In the genomic region with DNA sequence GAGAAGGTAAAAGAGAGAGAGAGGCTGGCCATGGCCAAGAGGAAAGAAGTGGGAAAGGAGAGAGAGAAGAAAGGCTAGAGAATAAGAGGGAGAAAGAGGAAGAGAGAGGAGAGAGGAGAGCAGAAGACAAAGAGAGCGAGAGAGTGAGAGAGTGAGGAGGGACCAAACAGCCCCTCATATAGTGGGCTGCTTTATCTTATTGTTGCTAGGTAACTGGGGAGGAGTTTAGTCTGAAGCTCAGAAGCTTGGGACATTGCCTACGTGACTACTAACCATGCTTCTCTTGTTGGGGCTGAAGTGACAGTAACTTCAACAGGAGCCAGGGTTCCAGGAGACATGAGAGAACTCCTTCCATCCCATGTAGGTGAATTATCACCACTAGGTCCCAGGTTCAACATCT, we compare ENCODE assay signal across 8 mouse cellular contexts. TPM values are rescaled to one million over a fixed set of nuclear protein-coding genes. Genes with fewer than 3 reads are reported as not detected.
A peak's percentile ranks its signal among the peaks of the same experiment; 100 is the strongest.
DNase-seq lines count a peak whose midpoint lies in the region; ATAC-seq and TF ChIP-seq lines count a peak whose summit lies in the region.
"Not testable (repeated sequence)": the region's sequence is repeated elsewhere in the genome, so short reads cannot be mapped to it uniquely, and the experiment has no call there.

No protein-coding gene starts in this region.

- H3K9ac ChIP-seq in MEL (ENCODE audit: control insufficient read depth, low read depth, low read length, poor library complexity, severe bottlenecking); intestine, embryonic 16.5 days (ENCODE audit: low read depth, low read length): not testable (repeated sequence)
- H3K9ac ChIP-seq in liver, embryonic 12.5 days = peak overlapping the region; percentile 22; the same call in 1 of the 2 replicates
- H3K9ac ChIP-seq in liver, embryonic 14.5 days (replicated peaks) = peak overlapping the region; percentile 23; the same call in 1 of the 2 replicates
- 0 out of 2 replicates have a peak overlapping the region, but pooled peaks have one; percentile 19 for H3K9ac ChIP-seq in liver, embryonic 16.5 days (ENCODE audit: low read depth, low read length)

- not testable (repeated sequence) for TF ChIP-seq EP300 in MEL (IDR thresholded peaks at IDR 0.05; ENCODE audit: low read depth in 1 of 2, low read length in 2 of 2)
- TF ChIP-seq EP300 in liver, embryonic 14.5 days (IDR thresholded peaks at IDR 0.05; ENCODE audit: low read depth) = 0 out of 2 replicates have a peak, but pooled peaks have one; percentile 12

- 32% methylated on average over 2 of the region's 2 CpGs for whole genome bisulfite sequencing in heart, embryonic 10.5 days
- WGBS in intestine, embryonic 16.5 days = 61% methylated on average over 2 of the region's 2 CpGs
- 19% methylated on average over 2 of the region's 2 CpGs for WGBS in liver, embryonic 12.5 days (ENCODE audit: insufficient replicate concordance)
- WGBS in liver, embryonic 14.5 days (ENCODE audit: insufficient replicate concordance) = 17% methylated on average over 2 of the region's 2 CpGs
- 29% methylated on average over 2 of the region's 2 CpGs for WGBS in liver, embryonic 16.5 days (ENCODE audit: insufficient replicate concordance)
- 56% methylated on average over 2 of the region's 2 CpGs for WGBS in midbrain, embryonic 10.5 days

- H3K27ac ChIP-seq in MEL (ENCODE audit: control insufficient read depth, low read depth, low read length); intestine, embryonic 16.5 days (ENCODE audit: low read length); liver, embryonic 14.5 days: not testable (repeated sequence)
- H3K27ac ChIP-seq in heart, embryonic 10.5 days = peak overlapping the region; percentile 69; the same call in 1 of the 2 replicates
- H3K27ac ChIP-seq in liver, embryonic 12.5 days = peak overlapping the region; percentile 65
- peak overlapping the region; percentile 56 for H3K27ac ChIP-seq in liver, embryonic 16.5 days (ENCODE audit: low read length)
- peak overlapping the region; percentile 57 for H3K27ac ChIP-seq in midbrain, embryonic 10.5 days (replicated peaks)

- ATAC-seq in intestine, embryonic 16.5 days = 0 out of 2 replicates have a peak, but pooled peaks have one; percentile 18
- peak; percentile 74 for ATAC-seq in liver, embryonic 12.5 days
- ATAC-seq in liver, embryonic 14.5 days (ENCODE audit: insufficient read depth) = peak; percentile 77; the same call in 1 of the 2 replicates
- ATAC-seq in liver, embryonic 16.5 days (ENCODE audit: low read depth) = peak; percentile 89

- peak in 1 of 2 experiments; percentile 39; a peak in 1 of 4 replicates for TF ChIP-seq POLR2A in MEL (IDR thresholded peaks at IDR 0.05; ENCODE audit: control insufficient read depth in 1 of 2, insufficient read depth in 1 of 2, low read depth in 1 of 2, low read length in 2 of 2, poor library complexity in 1 of 2)

- H3K36me3 ChIP-seq in MEL (ENCODE audit: control insufficient read depth in 1 of 2, insufficient read depth in 2 of 2, low read length in 2 of 2) = peaks cover 0 to 11% of the 10 kb centered on the region in 2 experiments; a peak in 2 of 4 replicates
- H3K36me3 ChIP-seq in heart, embryonic 10.5 days; intestine, embryonic 16.5 days (ENCODE audit: control insufficient read depth, insufficient read depth, low read length); liver, embryonic 12.5 days; liver, embryonic 14.5 days (replicated peaks; ENCODE audit: control insufficient read depth, insufficient read depth, low read depth); liver, embryonic 16.5 days (ENCODE audit: control insufficient read depth, insufficient read depth); midbrain, embryonic 10.5 days: not testable (repeated sequence)

- H3K4me1 ChIP-seq in MEL (ENCODE audit: control insufficient read depth in 1 of 2, insufficient read depth in 2 of 2, low read length in 2 of 2) = peaks cover 9 to 14% of the 10 kb centered on the region in 2 experiments
- not testable (repeated sequence) for H3K4me1 ChIP-seq in heart, embryonic 10.5 days; intestine, embryonic 16.5 days (ENCODE audit: control insufficient read depth, insufficient read depth, low read length); liver, embryonic 16.5 days (ENCODE audit: control insufficient read depth, low read depth, low read length)
- peaks cover 33% of the 10 kb centered on the region for H3K4me1 ChIP-seq in liver, embryonic 12.5 days
- peaks cover 3 to 13% of the 10 kb centered on the region in 2 experiments for H3K4me1 ChIP-seq in liver, embryonic 14.5 days (replicated peaks; ENCODE audit: control insufficient read depth in 2 of 2, insufficient read depth in 2 of 2, low read length in 1 of 2)
- peaks cover 14% of the 10 kb centered on the region for H3K4me1 ChIP-seq in midbrain, embryonic 10.5 days

- not testable (repeated sequence) for TF ChIP-seq RAD21 in MEL (IDR thresholded peaks at IDR 0.05; ENCODE audit: low read depth, low read length)

- H3K4me2 ChIP-seq in intestine, embryonic 16.5 days (ENCODE audit: low read depth, low read length); liver, embryonic 14.5 days (ENCODE audit: low read depth): not testable (repeated sequence)
- H3K4me2 ChIP-seq in liver, embryonic 12.5 days = peak overlapping the region; percentile 3; the same call in 1 of the 2 replicates
- H3K4me2 ChIP-seq in liver, embryonic 16.5 days (ENCODE audit: low read depth, low read length) = peak overlapping the region; percentile 40

- H3K27me3 ChIP-seq in MEL (ENCODE audit: control insufficient read depth in 1 of 2, insufficient read depth in 2 of 2, low read length in 2 of 2); heart, embryonic 10.5 days (ENCODE audit: insufficient read depth, poor library complexity, severe bottlenecking); intestine, embryonic 16.5 days (replicated peaks; ENCODE audit: control insufficient read depth, insufficient read depth, low read length); liver, embryonic 12.5 days (replicated peaks); liver, embryonic 14.5 days (ENCODE audit: control insufficient read depth, insufficient read depth, low read length); liver, embryonic 16.5 days (ENCODE audit: control insufficient read depth, insufficient read depth, low read depth, low read length); midbrain, embryonic 10.5 days (ENCODE audit: low read depth, poor library complexity, severe bottlenecking): not testable (repeated sequence)

- H3K9me3 ChIP-seq in MEL (replicated peaks; ENCODE audit: insufficient read depth, low read length); heart, embryonic 10.5 days; intestine, embryonic 16.5 days (ENCODE audit: control insufficient read depth, low read length); liver, embryonic 12.5 days (replicated peaks); liver, embryonic 14.5 days (ENCODE audit: control insufficient read depth, low read length); liver, embryonic 16.5 days (replicated peaks; ENCODE audit: control insufficient read depth, low read length); midbrain, embryonic 10.5 days (replicated peaks): not testable (repeated sequence)

- DNase-seq in MEL (ENCODE audit: low read depth, low spot score) = peak; percentile 79
- peak; percentile 11 for DNase-seq in c-Kit-positive CD71-positive TER-119-positive erythroid progenitor cells, embryonic 14.5 days (ENCODE audit: low spot score)
- not testable (repeated sequence) for DNase-seq in heart, embryonic 10.5 days (ENCODE audit: low spot score); midbrain, embryonic 10.5 days (ENCODE audit: low spot score)
- peak in 1 of 3 experiments; percentile 6 for DNase-seq in liver, embryonic 14.5 days (ENCODE audit: low read depth in 3 of 3, low spot score in 3 of 3)

- H3K79me2 ChIP-seq in MEL (ENCODE audit: control insufficient read depth, insufficient read depth, low read length, poor library complexity) = not testable (repeated sequence)

- not testable (repeated sequence) for TF ChIP-seq CTCF in MEL (IDR thresholded peaks at IDR 0.05 in 2 of 3, conservative IDR thresholded peaks at IDR 0.05 in 1 of 3; ENCODE audit: control insufficient read depth in 1 of 3, insufficient read depth in 1 of 3, low read depth in 2 of 3, low read length in 3 of 3, poor library complexity in 1 of 3, severe bottlenecking in 1 of 3); liver, embryonic 14.5 days (IDR thresholded peaks at IDR 0.05; ENCODE audit: low read depth)

- H3K4me3 ChIP-seq in MEL (ENCODE audit: control insufficient read depth in 1 of 2, insufficient read depth in 1 of 2, low read depth in 2 of 2, low read length in 2 of 2); heart, embryonic 10.5 days; intestine, embryonic 16.5 days (ENCODE audit: low read length); liver, embryonic 12.5 days; liver, embryonic 14.5 days (ENCODE audit: insufficient read depth in 1 of 2, low read depth in 2 of 2, low read length in 2 of 2); liver, embryonic 16.5 days (ENCODE audit: low read depth, low read length); midbrain, embryonic 10.5 days: not testable (repeated sequence)

RNA-seq across cellular contexts. Expression of gene Lyrm4, which starts 55.7 kb away (rescaled TPM):
- total RNA-seq in MEL (2012; rRNA removed) = 19.7 and 22.6 TPM in 2 replicates
- 10 to 100 TPM in 1 of 2 experiments, not detected in 1; 25.4 TPM for polyA plus RNA-seq in MEL (2012; ENCODE audit: insufficient read depth in 1 of 2, insufficient read length in 2 of 2, low read depth in 1 of 2, low replicate concordance in 2 of 2, missing spikeins in 1 of 2)
- 24.5 and 27.3 TPM in 2 replicates for polyA plus RNA-seq in heart, embryonic 10.5 days (2016; fragmentation: Nextera tagmentation; extraction: Ambion mirVana)
- 20.9 and 22.9 TPM in 2 replicates for polyA plus RNA-seq in intestine, embryonic 16.5 days (2015; fragmentation: Nextera tagmentation; extraction: Ambion mirVana)
- polyA plus RNA-seq in liver, embryonic 12.5 days (2016; fragmentation: Nextera tagmentation; extraction: Ambion mirVana) = 27.5 and 27.6 TPM in 2 replicates
- polyA plus RNA-seq in liver, embryonic 14.5 days (2012; rRNA removed) = 5.2 and 6.8 TPM in 2 replicates
- polyA plus RNA-seq in liver, embryonic 14.5 days (2014; fragmentation: Nextera tagmentation; extraction: Ambion mirVana) = 28.2 and 28.8 TPM in 2 replicates
- 16.9 and 17.1 TPM in 2 replicates for polyA plus RNA-seq in liver, embryonic 16.5 days (2015; fragmentation: Nextera tagmentation; extraction: Ambion mirVana)
- polyA plus RNA-seq in midbrain, embryonic 10.5 days (2016; fragmentation: Nextera tagmentation; extraction: Ambion mirVana) = 23.9 TPM in 2 replicates

RNA-seq across cellular contexts. Expression of gene Fars2, which starts 55.8 kb away (rescaled TPM):
- total RNA-seq in MEL (2012; rRNA removed) = 29.4 and 32.6 TPM in 2 replicates
- 10 to 100 TPM in 1 of 2 experiments, not detected in 1; 39.2 TPM for polyA plus RNA-seq in MEL (2012; ENCODE audit: insufficient read depth in 1 of 2, insufficient read length in 2 of 2, low read depth in 1 of 2, low replicate concordance in 2 of 2, missing spikeins in 1 of 2)
- polyA plus RNA-seq in heart, embryonic 10.5 days (2016; fragmentation: Nextera tagmentation; extraction: Ambion mirVana) = 35.8 and 46.4 TPM in 2 replicates
- polyA plus RNA-seq in intestine, embryonic 16.5 days (2015; fragmentation: Nextera tagmentation; extraction: Ambion mirVana) = 45.1 and 48.2 TPM in 2 replicates
- 28.0 and 31.0 TPM in 2 replicates for polyA plus RNA-seq in liver, embryonic 12.5 days (2016; fragmentation: Nextera tagmentation; extraction: Ambion mirVana)
- 15.2 and 18.8 TPM in 2 replicates for polyA plus RNA-seq in liver, embryonic 14.5 days (2012; rRNA removed)
- polyA plus RNA-seq in liver, embryonic 14.5 days (2014; fragmentation: Nextera tagmentation; extraction: Ambion mirVana) = 23.0 and 29.8 TPM in 2 replicates
- 26.0 and 26.8 TPM in 2 replicates for polyA plus RNA-seq in liver, embryonic 16.5 days (2015; fragmentation: Nextera tagmentation; extraction: Ambion mirVana)
- 25.2 and 26.4 TPM in 2 replicates for polyA plus RNA-seq in midbrain, embryonic 10.5 days (2016; fragmentation: Nextera tagmentation; extraction: Ambion mirVana)

Comparison
In these comparisons a context has a peak if more than half of its experiments do, and no peak if none do; other contexts are left out.
1. ATAC-seq: peak in every context shown above with its lines; median percentile 89 in liver, embryonic 16.5 days; 77 in liver, embryonic 14.5 days; 74 in liver, embryonic 12.5 days; 18 in intestine, embryonic 16.5 days.